ENCODE assay signal across 31 mouse cellular contexts in genomic region chr2:91973416-91974135, GRCm38 (mm10). TPM values are rescaled to one million over a fixed set of nuclear protein-coding genes. Genes with fewer than 3 reads are reported as not detected.
DNase-seq lines count a peak whose midpoint lies in the region; ATAC-seq and TF ChIP-seq lines count a peak whose summit lies in the region.
"Had no signal": no experiment of that assay in that cellular context is flagged by ENCODE, and none has a peak within 500 bp of the region (broad histone marks: within the 10 kb centered on the region; RNA-seq: fewer than 3 reads in every experiment).

No protein-coding gene starts in this region.

- no peak overlapping the region for H3K27ac ChIP-seq in heart, adult 2 months
- no peak overlapping the region for H3K27ac ChIP-seq in midbrain, embryonic 11.5 days (ENCODE audit: low read depth, low read length)
- H3K27ac ChIP-seq in midbrain, embryonic 13.5 days, result no peak overlapping the region
- H3K27ac ChIP-seq: embryonic facial prominence, embryonic 10.5 days; hindbrain, embryonic 14.5 days; kidney, postnatal 0 days; limb, embryonic 13.5 days; liver, embryonic 12.5 days; midbrain, embryonic 15.5 days had no signal

- intact Hi-C loops in heart, adult 2 months (cut with DNase I), result no loop called here

- DNase-seq in heart, adult 11 months, result peak; percentile 84
- DNase-seq in heart, adult 2 months, result no peak
- peak; percentile 85 for DNase-seq in midbrain, embryonic 11.5 days (ENCODE audit: low spot score, missing footprints)
- peak; percentile 40 for DNase-seq in NIH3T3 (ENCODE audit: low read depth)
- peak; percentile 71 for DNase-seq in brain, adult 2 months (ENCODE audit: low read depth, low spot score)
- no peak for DNase-seq in gastrocnemius, postnatal 10 days
- DNase-seq in Muller cell, postnatal 12 days (ENCODE audit: inconsistent ontology term), result no peak
- DNase-seq: adrenal gland, postnatal 14 days; cerebellum, adult 9-10 months; heart, postnatal 14 days; kidney, adult 2 months; lung, adult 18-20 months; lung, postnatal 10 days; retina, postnatal 1 day; right cerebral cortex, postnatal 4 days; thymus, postnatal 14 days had no signal

- H3K4me1 ChIP-seq in heart, adult 2 months (ENCODE audit: control insufficient read depth, insufficient read depth, low read length), result peaks cover 10% of the 10 kb centered on the region
- peaks cover 21% of the 10 kb centered on the region for H3K4me1 ChIP-seq in midbrain, embryonic 11.5 days (ENCODE audit: control insufficient read depth, insufficient read depth, low read length)
- peaks cover 42% of the 10 kb centered on the region for H3K4me1 ChIP-seq in midbrain, embryonic 13.5 days (replicated peaks)

- H3K27me3 ChIP-seq in heart, adult 2 months (ENCODE audit: control insufficient read depth, insufficient read depth, low read length), result peaks cover 9% of the 10 kb centered on the region
- H3K27me3 ChIP-seq in midbrain, embryonic 11.5 days (ENCODE audit: control insufficient read depth, insufficient read depth, low read length), result peaks cover 35% of the 10 kb centered on the region
- peaks cover 65% of the 10 kb centered on the region for H3K27me3 ChIP-seq in midbrain, embryonic 13.5 days

- no peak for TF ChIP-seq POLR2A in heart, adult 2 months (IDR thresholded peaks at IDR 0.05; ENCODE audit: insufficient read depth, low read depth, low read length)

- H3K9me3 ChIP-seq in midbrain, embryonic 11.5 days (ENCODE audit: control insufficient read depth, low read length), result no peaks in the 10 kb centered on the region
- H3K9me3 ChIP-seq in midbrain, embryonic 13.5 days, result no peaks in the 10 kb centered on the region
- H3K9me3 ChIP-seq: embryonic facial prominence, embryonic 10.5 days; heart, embryonic 13.5 days; limb, embryonic 13.5 days; liver, embryonic 12.5 days; midbrain, embryonic 15.5 days had no signal

- no peak for ATAC-seq in midbrain, embryonic 11.5 days (ENCODE audit: low FRiP score)
- no peak for ATAC-seq in midbrain, embryonic 13.5 days
- ATAC-seq: liver, embryonic 12.5 days; midbrain, embryonic 15.5 days had no signal

- WGBS in heart, adult 2 months, result 86% methylated on average over 7 of the region's 7 CpGs
- 21% methylated on average over 7 of the region's 7 CpGs for WGBS in midbrain, embryonic 11.5 days
- WGBS in midbrain, embryonic 13.5 days, result 18% methylated on average over 7 of the region's 7 CpGs

- TF ChIP-seq CTCF in heart, adult 2 months (IDR thresholded peaks at IDR 0.05), result no peak

- no peak overlapping the region for H3K9ac ChIP-seq in heart, adult 2 months (ENCODE audit: low read depth, low read length)
- no peak overlapping the region for H3K9ac ChIP-seq in midbrain, embryonic 11.5 days (ENCODE audit: low read length)
- H3K9ac ChIP-seq in midbrain, embryonic 13.5 days (replicated peaks), result no peak overlapping the region
- H3K9ac ChIP-seq: heart, embryonic 13.5 days; hindbrain, embryonic 14.5 days; limb, embryonic 13.5 days; liver, embryonic 12.5 days; midbrain, embryonic 15.5 days had no signal

- no peak overlapping the region for H3K4me3 ChIP-seq in heart, adult 2 months
- no peak overlapping the region for H3K4me3 ChIP-seq in midbrain, embryonic 11.5 days (ENCODE audit: low read depth, low read length)
- no peak overlapping the region for H3K4me3 ChIP-seq in midbrain, embryonic 13.5 days (replicated peaks)
- H3K4me3 ChIP-seq: embryonic facial prominence, embryonic 10.5 days; heart, embryonic 13.5 days; limb, embryonic 13.5 days; liver, embryonic 12.5 days; midbrain, embryonic 15.5 days had no signal

- H3K4me2 ChIP-seq in midbrain, embryonic 11.5 days, result no peak overlapping the region
- H3K4me2 ChIP-seq in midbrain, embryonic 13.5 days (replicated peaks), result no peak overlapping the region
- H3K4me2 ChIP-seq: heart, embryonic 13.5 days; hindbrain, embryonic 14.5 days; limb, embryonic 13.5 days; liver, embryonic 12.5 days; midbrain, embryonic 15.5 days had no signal

- no peaks in the 10 kb centered on the region for H3K36me3 ChIP-seq in heart, adult 2 months (ENCODE audit: control insufficient read depth, insufficient read depth, low read length)
- no peaks in the 10 kb centered on the region for H3K36me3 ChIP-seq in midbrain, embryonic 11.5 days (ENCODE audit: control insufficient read depth, insufficient read depth, low read length)
- H3K36me3 ChIP-seq in midbrain, embryonic 13.5 days, result no peaks in the 10 kb centered on the region
- H3K36me3 ChIP-seq: embryonic facial prominence, embryonic 10.5 days; heart, embryonic 13.5 days; limb, embryonic 13.5 days; liver, embryonic 12.5 days; midbrain, embryonic 15.5 days had no signal

- no peak for TF ChIP-seq EP300 in heart, adult 2 months (IDR thresholded peaks at IDR 0.05; ENCODE audit: insufficient read depth, low read depth, low read length)

- H3K79me2 ChIP-seq in heart, adult 2 months (replicated peaks; ENCODE audit: control insufficient read depth, insufficient read depth, low read length), result no peaks in the 10 kb centered on the region

RNA-seq across cellular contexts. Expression of gene Dgkz, which starts 2.1 kb away (rescaled TPM):
- 10 to 100 TPM; 35.5 to 37.5 TPM for total RNA-seq in heart, adult 2 months (2021)
- polyA plus RNA-seq in heart, adult 2 months (2012; rRNA removed), result 102 and 118 TPM in 2 replicates
- polyA plus RNA-seq in midbrain, embryonic 11.5 days (2014; fragmentation: Nextera tagmentation; extraction: Ambion mirVana), result 19.2 and 23.7 TPM in 2 replicates
- polyA plus RNA-seq in midbrain, embryonic 13.5 days (2015; fragmentation: Nextera tagmentation; extraction: Ambion mirVana), result 21.4 and 26.4 TPM in 2 replicates
- total RNA-seq in gastrocnemius, postnatal 10 days (2021), result 10 to 100 TPM; 60.5 to 84.3 TPM

RNA-seq across cellular contexts. Expression of gene Gm9821, which starts 28.1 kb away (rescaled TPM):
- total RNA-seq in heart, adult 2 months (2021), result not detected
- not detected in 2 replicates for polyA plus RNA-seq in heart, adult 2 months (2012; rRNA removed)
- polyA plus RNA-seq in midbrain, embryonic 11.5 days (2014; fragmentation: Nextera tagmentation; extraction: Ambion mirVana), result 0.25 TPM in 1 of 2 replicates, not detected in the other
- 0.38 TPM in 1 of 2 replicates, not detected in the other for polyA plus RNA-seq in midbrain, embryonic 13.5 days (2015; fragmentation: Nextera tagmentation; extraction: Ambion mirVana)
- not detected for total RNA-seq in gastrocnemius, postnatal 10 days (2021)
- total RNA-seq: adrenal gland, postnatal 14 days; gastrocnemius, adult 18-20 months; heart, postnatal 14 days; layer of hippocampus, postnatal 25 days; left cerebral cortex, postnatal 10 days had no signal
- polyA plus RNA-seq: brain, embryonic 14.5 days; kidney, adult 2 months had no signal

RNA-seq across cellular contexts. Expression of gene Mdk, which starts 41.5 kb away (rescaled TPM):
- total RNA-seq in heart, adult 2 months (2021), result 1 to 10 TPM; 2.5 to 2.8 TPM
- 4.1 and 5.4 TPM in 2 replicates for polyA plus RNA-seq in heart, adult 2 months (2012; rRNA removed)
- 926 and 968 TPM in 2 replicates for polyA plus RNA-seq in midbrain, embryonic 11.5 days (2014; fragmentation: Nextera tagmentation; extraction: Ambion mirVana)
- 322 and 354 TPM in 2 replicates for polyA plus RNA-seq in midbrain, embryonic 13.5 days (2015; fragmentation: Nextera tagmentation; extraction: Ambion mirVana)
- total RNA-seq in gastrocnemius, postnatal 10 days (2021), result 10 to 100 TPM; 43.3 to 55.2 TPM
- total RNA-seq: common myeloid progenitor, adult 5-6 weeks had no signal

RNA-seq across cellular contexts. Expression of gene Chrm4, which starts 46.5 kb away (rescaled TPM):
- not detected for total RNA-seq in heart, adult 2 months (2021)
- 0.14 and 0.29 TPM in 2 replicates for polyA plus RNA-seq in heart, adult 2 months (2012; rRNA removed)
- 0.26 and 0.37 TPM in 2 replicates for polyA plus RNA-seq in midbrain, embryonic 11.5 days (2014; fragmentation: Nextera tagmentation; extraction: Ambion mirVana)
- polyA plus RNA-seq in midbrain, embryonic 13.5 days (2015; fragmentation: Nextera tagmentation; extraction: Ambion mirVana), result 0.36 and 0.54 TPM in 2 replicates
- total RNA-seq in gastrocnemius, postnatal 10 days (2021), result under 1 TPM in 1 of 2 experiments, not detected in 1; 0.16 TPM
- total RNA-seq: gastrocnemius, adult 18-20 months; heart, postnatal 14 days had no signal
- polyA plus RNA-seq: heart, embryonic 13.5 days; intestine, embryonic 14.5 days; kidney, postnatal 0 days; stomach, embryonic 14.5 days had no signal

RNA-seq across cellular contexts. Expression of gene Creb3l1, which starts 50.7 kb away (rescaled TPM):
- total RNA-seq in heart, adult 2 months (2021), result 1 to 10 TPM; 3.8 to 5.8 TPM
- polyA plus RNA-seq in heart, adult 2 months (2012; rRNA removed), result 3.3 and 4.5 TPM in 2 replicates
- 2.0 and 2.1 TPM in 2 replicates for polyA plus RNA-seq in midbrain, embryonic 11.5 days (2014; fragmentation: Nextera tagmentation; extraction: Ambion mirVana)
- 0.98 and 1.2 TPM in 2 replicates for polyA plus RNA-seq in midbrain, embryonic 13.5 days (2015; fragmentation: Nextera tagmentation; extraction: Ambion mirVana)
- total RNA-seq in gastrocnemius, postnatal 10 days (2021), result 10 to 100 TPM; 29.2 to 44.6 TPM

Comparison
In these comparisons a context has a peak if more than half of its experiments do, and no peak if none do; other contexts are left out.
1. DNase-seq: peak in heart, adult 11 months (single experiment), midbrain, embryonic 11.5 days (single experiment), NIH3T3 (single experiment) and brain, adult 2 months (single experiment); none in heart, adult 2 months (0 of 2), gastrocnemius, postnatal 10 days (single experiment) and Muller cell, postnatal 12 days (single experiment).
2. RNA of gene Mdk, which starts 41.5 kb away (polyA plus RNA-seq): 926 to 968 TPM in midbrain, embryonic 11.5 days and 322 to 354 TPM in midbrain, embryonic 13.5 days; 4.1 to 5.4 TPM in heart, adult 2 months; every median in the first group is over 10 times any median in the second.